Mouse (Mus musculus) embryonic facial prominence, embryonic 12.5 days (tissue): ENCODE measurements at regions not wholly inside any gene's neighbourhood (a gene's known extent, or its start where the extent isn't known, plus 50 kb on each side); places are given as distances from the start of the nearest gene placed in this dataset.

ENCODE experiments used
- ATAC-seq: fragments of 200-750 bp; cut with Nextera tagmentation; 2 replicates; pipeline ENCODE4 v1.8.0; 2017; ENCODE audit not compliant: insufficient number of reproducible peaks, insufficient read depth, low FRiP score, low TSS enrichment
- H3K27ac ChIP-seq: fragments of 300-500 bp; sonication (generic); 2 replicates; pipeline ENCODE4 v1.5.1; 2016; ENCODE audit warnings: mild to moderate bottlenecking
- H3K27me3 ChIP-seq: fragments of 300-500 bp; sonication (generic); 2 replicates; pipeline ENCODE4 v1.6.1; 2016; ENCODE audit warnings: mild to moderate bottlenecking, moderate library complexity
- H3K36me3 ChIP-seq: fragments of 300-500 bp; sonication (generic); 2 replicates; pipeline ENCODE4 v1.6.1; 2016; ENCODE audit warnings: mild to moderate bottlenecking
- H3K4me1 ChIP-seq: fragments of 300-500 bp; sonication (generic); 2 replicates; pipeline ENCODE4 v1.6.1; 2016
- H3K4me2 ChIP-seq: fragments of 300-500 bp; sonication (generic); replicated peaks from 2 replicates; pipeline ENCODE4 v1.6.1; 2016; ENCODE audit warnings: mild to moderate bottlenecking, moderate library complexity
- H3K4me3 ChIP-seq: fragments of 300-500 bp; sonication (generic); 2 replicates; pipeline ENCODE4 v1.5.1; 2016; ENCODE audit warnings: mild to moderate bottlenecking
- H3K9ac ChIP-seq: fragments of 300-500 bp; sonication (generic); 2 replicates; pipeline ENCODE4 v1.6.1; 2016; ENCODE audit warnings: mild to moderate bottlenecking, moderate library complexity
- H3K9me3 ChIP-seq: fragments of 300-500 bp; sonication (generic); 2 replicates; pipeline ENCODE4 v1.6.1; 2016; ENCODE audit warnings: mild to moderate bottlenecking, moderate library complexity
- WGBS: fragments of 180-500 bp; shearing (Covaris S2); methylation state at CpG from one replicate; pipeline ENCODE4 v1.1.7; 2016; 5-methylcytosine and 5-hydroxymethylcytosine counted together

DNA sequence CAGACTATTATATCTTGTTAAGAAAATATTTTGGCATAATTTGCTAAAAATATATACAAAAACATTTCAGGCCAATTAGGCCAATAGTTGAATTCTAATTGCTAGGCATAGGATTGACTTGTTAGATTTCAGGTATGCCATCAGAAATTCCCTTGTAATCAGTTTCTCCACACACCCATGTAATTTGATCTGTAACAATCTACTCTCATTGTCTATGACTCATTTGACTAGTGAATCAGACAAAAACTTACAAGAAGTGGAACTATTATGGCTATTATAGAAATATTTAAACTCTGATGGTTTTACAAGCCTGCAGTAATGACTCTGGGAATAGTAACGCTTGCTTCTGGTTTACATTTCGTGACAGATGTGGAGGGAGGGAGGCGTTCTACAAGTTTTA is 338.9 kb upstream of the Ptbp2 start:
- Histone ChIP-seq H3K4me3 (no peak overlapping the region), H3K9me3 (no peaks in the 10 kb centered on the region), H3K9ac (no peak overlapping the region), H3K36me3 (no peaks in the 10 kb centered on the region), H3K27me3 (no peaks in the 10 kb centered on the region), H3K4me2 (no peak overlapping the region), H3K4me1 (no peaks in the 10 kb centered on the region), H3K27ac (no peak overlapping the region)
- 72% methylated on average over 3 of the region's 3 CpGs for WGBS
- ATAC-seq: no peak

DNA sequence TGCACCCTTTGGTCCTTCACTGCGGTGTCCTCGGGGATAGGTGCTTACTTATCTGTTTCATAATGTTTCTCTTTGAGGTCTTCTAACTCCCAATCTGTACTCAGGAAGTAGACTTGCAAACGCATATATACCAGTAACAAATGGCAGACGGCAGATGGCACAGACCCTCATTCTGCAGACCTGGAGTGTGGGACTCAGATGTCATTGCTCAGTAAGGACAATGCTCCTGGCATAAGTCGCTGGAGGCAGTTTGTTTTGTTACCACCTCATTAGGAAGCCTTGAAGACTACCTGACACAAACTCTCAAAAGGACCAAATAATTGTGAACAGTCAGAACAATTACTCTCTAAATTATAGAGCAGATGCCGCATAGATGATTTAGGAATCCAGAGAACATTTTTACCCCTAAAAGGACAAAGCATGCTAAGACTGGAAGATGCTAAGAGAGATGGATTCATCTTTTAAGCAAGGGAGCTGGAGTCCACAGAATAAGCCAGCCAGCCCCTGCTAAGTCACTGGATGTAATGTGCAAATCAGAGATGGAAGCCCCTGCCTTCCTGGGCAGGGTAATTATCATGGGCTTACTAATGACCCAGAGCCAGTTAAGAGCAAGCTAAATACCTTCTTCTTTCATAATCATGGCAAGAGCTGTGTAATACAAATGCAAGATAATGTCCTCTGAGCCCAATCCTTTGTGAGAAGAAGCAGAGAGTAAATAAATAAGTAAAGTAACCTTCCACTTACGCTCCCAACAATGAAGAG is 299.1 kb upstream of the Ptbp2 start:
- ATAC-seq: no peak
- Histone ChIP-seq H3K4me3 (no peak overlapping the region), H3K27me3 (no peaks in the 10 kb centered on the region), H3K36me3 (no peaks in the 10 kb centered on the region), H3K9ac (no peak overlapping the region), H3K27ac (no peak overlapping the region), H3K4me1 (no peaks in the 10 kb centered on the region), H3K4me2 (no peak overlapping the region), H3K9me3 (no peaks in the 10 kb centered on the region)
- 78% methylated on average over 7 of the region's 7 CpGs for WGBS

DNA sequence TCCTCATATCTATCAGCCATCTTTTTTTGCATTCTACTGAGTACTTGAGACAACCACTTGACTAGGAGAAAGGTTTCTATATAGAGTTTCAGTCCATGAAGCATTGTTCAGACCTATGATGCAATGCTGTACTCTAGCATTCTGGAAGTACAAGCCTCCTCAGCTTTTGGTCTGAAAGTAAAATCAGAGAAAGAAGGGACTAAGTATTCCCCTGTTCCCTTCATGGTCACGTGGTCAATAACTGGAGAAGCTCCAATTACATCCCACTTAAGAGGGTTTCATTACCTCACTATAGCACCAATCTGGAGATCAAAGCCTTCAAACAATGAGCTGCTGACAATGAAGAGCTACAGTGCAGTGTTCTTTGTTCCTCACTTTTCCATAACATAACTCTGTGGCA is 289.3 kb upstream of the Ptbp2 start:
- 23% methylated on average over 1 of the region's 1 CpGs for WGBS
- Histone ChIP-seq H3K4me2 (no peak overlapping the region), H3K27ac (no peak overlapping the region)

GRCm38 (mm10) chr3:120065714-120066113 is 281.4 kb upstream of the Ptbp2 start:
- ATAC-seq: no peak
- WGBS: 89% methylated on average over 6 of the region's 6 CpGs
- no peaks in the 10 kb centered on the region for H3K27me3 ChIP-seq
- no peak overlapping the region for H3K27ac ChIP-seq
- H3K4me2 ChIP-seq: no peak overlapping the region
- H3K4me3 ChIP-seq: no peak overlapping the region
- no peaks in the 10 kb centered on the region for H3K4me1 ChIP-seq
- H3K9ac ChIP-seq: no peak overlapping the region
- H3K36me3 ChIP-seq: no peaks in the 10 kb centered on the region
- no peaks in the 10 kb centered on the region for H3K9me3 ChIP-seq

More for the DNA sequence above, 289.3 kb upstream of the Ptbp2 start:
- ATAC-seq: no peak
- Histone ChIP-seq H3K36me3 (no peaks in the 10 kb centered on the region), H3K4me3 (no peak overlapping the region), H3K9ac (no peak overlapping the region), H3K27me3 (no peaks in the 10 kb centered on the region), H3K9me3 (no peaks in the 10 kb centered on the region), H3K4me1 (no peaks in the 10 kb centered on the region)

DNA sequence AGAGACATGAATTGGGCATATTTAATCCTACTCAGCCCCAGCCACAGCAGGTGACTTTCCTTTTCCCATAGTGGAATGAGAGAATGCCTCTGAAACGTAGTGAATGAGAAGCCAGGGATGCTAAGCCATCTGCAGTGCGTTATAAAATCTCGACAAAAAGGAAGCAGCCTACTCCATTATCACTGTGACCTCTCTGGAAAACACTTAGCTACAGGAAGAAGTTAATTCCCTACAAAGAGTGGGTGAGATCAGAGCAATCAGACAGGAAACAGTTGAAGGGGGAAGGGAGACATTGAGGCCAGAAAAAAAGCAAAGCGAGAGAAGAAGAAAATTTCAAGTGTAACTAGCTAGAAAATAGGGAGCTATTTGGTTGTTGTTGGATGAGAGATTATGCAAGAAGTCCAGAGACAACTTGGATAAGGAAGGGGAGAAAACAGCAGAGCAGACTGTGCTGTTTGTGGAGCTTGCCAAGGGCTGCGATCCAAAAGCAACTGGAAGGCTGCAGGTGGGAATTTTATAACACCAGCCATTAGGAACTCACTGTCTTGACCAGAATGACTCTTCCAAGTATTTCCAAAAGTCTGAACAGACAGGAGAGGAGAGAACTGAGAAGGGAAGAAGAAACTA is 280.7 kb upstream of the Ptbp2 start:
- H3K4me3 ChIP-seq: no peak overlapping the region
- no peak for ATAC-seq
- H3K27me3 ChIP-seq: no peaks in the 10 kb centered on the region
- no peaks in the 10 kb centered on the region for H3K9me3 ChIP-seq
- no peak overlapping the region for H3K27ac ChIP-seq
- 36% methylated on average over 5 of the region's 5 CpGs for WGBS
- 0 out of 2 replicates have a peak, but pooled peaks cover 2% of the 10 kb centered on the region for H3K4me1 ChIP-seq
- no peak overlapping the region for H3K4me2 ChIP-seq
- H3K9ac ChIP-seq: no peak overlapping the region
- no peaks in the 10 kb centered on the region for H3K36me3 ChIP-seq

DNA sequence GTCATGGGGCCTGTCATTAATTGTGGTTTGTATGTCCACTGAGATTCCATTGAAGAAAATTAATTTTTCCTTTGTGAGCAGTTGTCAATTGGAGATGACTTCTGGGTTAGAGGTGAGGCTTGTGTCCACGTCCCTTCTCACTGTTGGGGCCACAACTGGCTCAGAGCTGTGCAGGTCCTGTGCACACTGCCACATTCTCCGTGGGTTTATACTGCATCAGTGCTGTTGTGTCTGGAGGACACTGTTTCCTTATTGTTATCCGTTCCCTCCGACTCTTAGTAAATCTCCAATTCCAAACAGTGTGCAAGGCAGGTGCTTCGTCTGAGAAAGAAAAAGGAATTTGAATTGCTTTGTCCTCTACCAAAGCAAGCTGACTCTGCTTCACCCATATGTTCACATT is 278.0 kb upstream of the Ptbp2 start:
- Histone ChIP-seq H3K9ac (no peak overlapping the region), H3K27me3 (no peaks in the 10 kb centered on the region), H3K4me2 (no peak overlapping the region), H3K27ac (no peak overlapping the region), H3K9me3 (no peaks in the 10 kb centered on the region), H3K36me3 (no peaks in the 10 kb centered on the region), H3K4me1 (0 out of 2 replicates have a peak, but pooled peaks cover 4% of the 10 kb centered on the region), H3K4me3 (no peak overlapping the region)
- no peak for ATAC-seq
- WGBS: 85% methylated on average over 5 of the region's 5 CpGs

DNA sequence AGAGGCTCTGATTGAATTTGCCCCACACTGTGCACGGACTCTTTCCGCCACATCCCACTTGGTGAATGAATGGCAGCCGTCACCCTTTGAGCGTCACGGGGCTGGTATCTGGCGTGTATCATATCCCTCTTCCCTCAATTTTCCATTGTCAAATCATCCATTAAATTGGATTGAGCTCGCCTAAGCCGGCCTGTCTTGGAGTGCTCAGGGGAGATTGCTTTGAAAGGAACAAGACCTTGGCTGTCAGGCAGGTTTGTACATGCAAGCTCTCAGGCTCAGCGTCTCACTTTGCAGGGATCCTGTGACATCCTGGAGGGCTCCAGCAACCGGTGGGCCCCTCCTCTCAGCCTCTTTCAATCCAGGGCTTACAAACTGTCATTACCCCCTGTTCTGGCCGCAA is 275.7 kb upstream of the Ptbp2 start:
- H3K27ac ChIP-seq: no peak overlapping the region
- H3K36me3 ChIP-seq: no peaks in the 10 kb centered on the region
- H3K9ac ChIP-seq: no peak overlapping the region
- H3K4me2 ChIP-seq: peak overlapping the region; percentile 15; the same call in 1 of the 2 replicates
- H3K9me3 ChIP-seq: no peaks in the 10 kb centered on the region
- 0 out of 2 replicates have a peak, but pooled peaks cover 4% of the 10 kb centered on the region for H3K4me1 ChIP-seq
- ATAC-seq: peak; percentile 63; the same call in 1 of the 2 replicates
- 35% methylated on average over 11 of the region's 11 CpGs for WGBS
- no peak overlapping the region for H3K4me3 ChIP-seq
- no peaks in the 10 kb centered on the region for H3K27me3 ChIP-seq

DNA sequence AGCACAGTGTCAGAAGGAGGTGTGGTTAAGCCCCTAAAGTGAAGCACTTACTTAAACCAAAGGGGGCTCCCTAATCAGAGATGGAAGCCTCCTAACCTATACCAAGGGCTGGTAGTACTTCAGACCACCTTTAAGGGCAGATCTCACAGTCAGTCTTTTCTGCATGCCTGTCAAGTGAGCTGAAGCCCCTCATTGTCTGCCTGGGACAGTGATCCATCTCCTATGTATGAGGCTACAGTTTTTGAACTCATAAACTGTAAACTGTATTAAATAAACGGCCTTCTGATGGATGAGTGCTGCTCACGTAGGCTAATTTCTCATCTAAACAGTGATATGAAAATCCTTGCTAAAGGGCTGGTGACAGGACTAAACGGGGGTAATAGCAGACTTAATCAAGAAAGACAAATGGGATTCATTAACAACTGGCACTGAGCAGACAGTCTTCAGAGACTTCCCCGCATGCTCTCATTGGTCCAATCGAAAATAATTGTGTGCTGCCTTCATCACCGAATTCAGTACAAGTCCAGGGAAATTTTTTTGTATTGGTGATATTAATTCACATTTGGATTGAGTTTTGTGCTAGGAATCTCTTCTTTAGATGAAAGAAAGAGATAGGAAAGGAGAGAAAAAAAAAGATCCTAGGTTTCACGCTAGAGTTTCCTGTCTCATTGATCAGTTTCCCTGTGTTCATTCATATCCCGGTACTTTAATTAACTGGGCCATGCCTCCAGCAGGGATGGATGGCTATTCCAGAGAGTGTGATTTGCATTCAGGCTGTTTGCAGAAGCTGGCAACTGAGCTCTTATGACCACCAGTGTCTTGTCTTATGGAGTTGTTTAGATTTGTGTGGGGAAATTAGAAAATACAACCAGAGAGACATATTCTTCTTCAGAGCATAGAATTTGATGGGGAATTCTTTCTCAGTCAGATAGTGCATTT is 271.2 kb upstream of the Ptbp2 start:
- WGBS: 46% methylated on average over 8 of the region's 8 CpGs

DNA sequence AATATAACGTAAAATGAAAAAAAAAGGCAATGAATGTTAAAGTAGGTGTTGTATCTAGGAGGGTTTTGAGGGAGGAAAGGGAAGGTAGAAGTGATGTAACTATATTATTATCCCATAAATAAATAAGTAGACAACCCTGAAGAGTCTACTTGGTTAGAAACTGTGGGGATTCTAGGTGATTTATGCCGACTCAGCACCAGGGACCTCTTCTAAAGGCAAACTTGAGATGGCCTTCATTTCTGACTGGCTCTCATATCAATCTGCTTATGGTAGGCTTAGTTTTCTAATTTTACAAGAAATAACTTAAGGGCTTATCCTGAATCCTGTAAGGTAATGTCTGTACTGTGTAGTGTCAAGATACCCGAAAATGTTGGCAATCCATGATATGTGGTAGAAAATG is 263.0 kb upstream of the Ptbp2 start:
- WGBS: 88% methylated on average over 3 of the region's 3 CpGs

More for the DNA sequence above, 271.2 kb upstream of the Ptbp2 start:
- 0 out of 2 replicates have a peak, but pooled peaks cover 4% of the 10 kb centered on the region for H3K4me1 ChIP-seq
- no peaks in the 10 kb centered on the region for H3K27me3 ChIP-seq
- H3K9ac ChIP-seq: no peak overlapping the region
- H3K27ac ChIP-seq: no peak overlapping the region
- no peak for ATAC-seq
- no peaks in the 10 kb centered on the region for H3K9me3 ChIP-seq
- H3K4me2 ChIP-seq: no peak overlapping the region
- no peak overlapping the region for H3K4me3 ChIP-seq
- H3K36me3 ChIP-seq: no peaks in the 10 kb centered on the region

DNA sequence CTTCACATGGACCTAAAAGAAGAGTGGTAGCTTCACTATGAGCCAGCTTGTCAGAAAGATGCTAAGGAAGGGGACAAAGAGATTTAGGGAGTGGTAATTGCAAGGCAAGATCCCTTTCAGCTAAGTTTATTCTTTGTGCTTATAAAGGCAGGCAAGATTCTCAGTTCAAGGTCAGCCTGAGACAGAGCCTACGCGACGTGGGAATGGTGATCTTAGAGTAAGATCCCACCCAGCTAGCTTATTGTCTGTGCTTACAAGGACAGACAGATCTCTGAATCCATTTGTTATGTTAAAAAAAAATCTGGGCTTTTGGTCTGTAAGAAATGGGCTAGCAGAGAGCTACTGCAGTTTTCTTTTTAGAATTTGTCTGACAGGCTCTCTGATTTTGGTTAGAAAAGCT is 253.3 kb upstream of the Ptbp2 start:
- no peak overlapping the region for H3K9ac ChIP-seq
- H3K27ac ChIP-seq: no peak overlapping the region
- no peak for ATAC-seq
- no peaks in the 10 kb centered on the region for H3K9me3 ChIP-seq
- no peak overlapping the region for H3K4me2 ChIP-seq
- no peaks in the 10 kb centered on the region for H3K27me3 ChIP-seq
- WGBS: 92% methylated on average over 3 of the region's 3 CpGs
- no peak overlapping the region for H3K4me3 ChIP-seq
- no peaks in the 10 kb centered on the region for H3K4me1 ChIP-seq
- no peaks in the 10 kb centered on the region for H3K36me3 ChIP-seq

More for the DNA sequence above, 263.0 kb upstream of the Ptbp2 start:
- Histone ChIP-seq H3K27ac (no peak overlapping the region), H3K9me3 (no peaks in the 10 kb centered on the region), H3K36me3 (no peaks in the 10 kb centered on the region), H3K4me2 (no peak overlapping the region), H3K4me3 (no peak overlapping the region), H3K27me3 (no peaks in the 10 kb centered on the region), H3K9ac (no peak overlapping the region), H3K4me1 (no peaks in the 10 kb centered on the region)
- no peak for ATAC-seq

DNA sequence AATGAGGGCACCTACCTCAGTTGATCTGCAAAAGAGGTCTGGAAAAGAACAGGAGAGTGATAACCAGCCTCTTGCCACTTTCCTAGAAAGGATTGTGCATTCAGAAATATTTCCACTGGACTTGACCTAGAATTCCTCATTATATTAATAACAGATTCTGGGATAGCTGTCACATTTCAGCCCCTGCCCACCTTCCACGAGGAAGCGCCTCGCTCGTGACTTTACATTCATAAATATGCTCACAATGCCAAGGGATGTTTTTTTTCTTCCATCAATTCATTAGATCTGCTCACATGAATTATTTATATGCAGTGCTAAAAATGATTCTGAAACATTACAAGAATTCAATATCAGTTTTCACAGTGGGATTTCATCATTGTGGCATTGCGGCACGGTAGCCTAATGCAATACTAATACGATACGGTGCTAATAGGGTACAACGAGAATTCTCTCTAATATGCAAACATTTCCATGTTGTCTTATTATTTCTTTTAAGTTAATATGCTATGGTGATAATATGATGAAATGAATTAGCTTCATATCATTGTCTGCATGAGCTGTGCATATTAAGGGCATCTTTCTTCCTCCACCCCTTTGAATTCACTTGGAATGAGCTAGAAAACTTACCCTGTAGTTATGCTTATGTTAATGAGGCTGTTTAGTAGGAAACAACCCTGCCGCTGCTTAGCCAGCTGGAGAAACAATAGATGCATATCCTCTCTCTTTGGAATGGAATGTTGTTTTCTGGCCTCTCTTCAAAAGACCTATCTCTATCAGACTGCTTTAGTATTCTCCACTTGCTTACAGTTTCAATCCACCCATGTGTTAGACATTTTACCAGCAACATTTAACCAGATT is 235.8 kb upstream of the Ptbp2 start:
- H3K27me3 ChIP-seq: no peaks in the 10 kb centered on the region
- no peak overlapping the region for H3K4me3 ChIP-seq
- H3K9ac ChIP-seq: no peak overlapping the region
- no peaks in the 10 kb centered on the region for H3K36me3 ChIP-seq
- no peaks in the 10 kb centered on the region for H3K4me1 ChIP-seq
- no peak overlapping the region for H3K27ac ChIP-seq
- no peak overlapping the region for H3K4me2 ChIP-seq
- WGBS: 86% methylated on average over 10 of the region's 10 CpGs
- ATAC-seq: no peak
- H3K9me3 ChIP-seq: no peaks in the 10 kb centered on the region
